Mouse (Mus musculus) left cerebral cortex, postnatal 10 days (tissue): ENCODE results near the gene Pes1. TPM values are rescaled to one million over a fixed set of nuclear protein-coding genes. Genes with fewer than 3 reads are reported as not detected.

Experiments
- DNase-seq, 2 experiments: peaks; one replicate each; pipeline ENCODE4 v3.0.0; 2021 to 2022; ENCODE audit warnings: low spot score in 2 of 2, mixed read lengths in 1 of 2; ENCODE audit errors: extremely low spot score in 1 of 2
- intact Hi-C: fragments of 180-260 bp; cut with DNase I; formaldehyde crosslinking; loops from one replicate; pipeline ENCODE4 v1.15.1; 2025
- total RNA-seq, 2 experiments: library from RNA; stranded (reverse); gene quantifications; 2 replicates each; pipeline ENCODE4 v1.2.3; 2021

The Pes1 gene
- total RNA-seq, 2 experiments from 2014 or later, result 34.3 to 47.9 TPM

- intact Hi-C loops, result no loop called here
Observed at GRCm38 (mm10) chr11:3960901-3961300, 2.9 kb upstream of the Pes1 start.

DNA sequence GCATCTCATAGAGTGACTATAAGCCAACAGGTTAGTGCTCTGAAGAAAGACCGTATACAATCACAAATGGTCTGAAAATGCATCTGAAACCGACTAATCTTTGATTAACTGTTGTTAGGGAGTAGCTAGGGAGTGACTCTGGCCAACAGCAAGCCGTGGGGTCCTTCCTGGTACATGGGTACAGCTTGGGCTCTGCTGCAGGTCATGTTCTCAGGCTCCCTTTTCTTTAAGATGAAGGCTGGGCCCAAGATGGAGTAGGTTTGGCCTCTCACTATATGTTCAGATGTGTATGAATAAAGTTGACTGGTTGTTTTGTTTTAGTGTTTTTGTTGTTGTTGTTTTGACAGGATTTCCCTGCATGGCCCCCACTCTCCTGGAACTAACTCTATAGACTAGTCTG, 2.0 kb upstream of the Pes1 start:
- no peak for DNase-seq
- intact Hi-C loops, result no loop called here

More at GRCm38 (mm10) chr11:3960901-3961300, 2.9 kb upstream of the Pes1 start:
- DNase-seq, result no peak

DNA sequence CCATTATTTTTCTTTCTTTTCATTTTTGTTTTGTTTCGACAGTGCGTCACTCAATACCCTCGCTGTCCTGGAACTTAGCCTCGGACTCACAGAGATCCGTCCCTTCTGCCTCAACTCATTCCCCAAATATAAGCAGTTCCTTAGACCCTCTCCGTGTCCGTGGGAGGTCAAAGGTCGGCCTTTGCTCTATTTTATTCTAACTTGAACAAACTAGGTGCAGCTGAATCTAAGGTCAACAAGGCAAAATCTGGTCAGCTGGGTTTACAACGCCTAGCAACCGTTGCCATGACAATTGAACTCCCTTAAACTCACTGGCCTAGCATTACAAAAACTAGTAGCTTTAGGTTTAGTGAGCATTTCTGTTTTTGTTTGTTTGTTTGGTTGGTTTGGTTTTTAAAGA, 620 bp upstream of the Pes1 start:
- DNase-seq, result peak in 1 of 2 experiments; percentile 45
- intact Hi-C loops, result no loop called here

- intact Hi-C loops, result no loop called here
- DNase-seq, result no peak
Observed at GRCm38 (mm10) chr11:3964416-3965172, 819 bp downstream of the Pes1 start.

- intact Hi-C loops, result no loop called here
- DNase-seq, result peak in 1 of 2 experiments; percentile 35
Observed at GRCm38 (mm10) chr11:3969837-3970236, 6.1 kb downstream of the Pes1 start.

DNA sequence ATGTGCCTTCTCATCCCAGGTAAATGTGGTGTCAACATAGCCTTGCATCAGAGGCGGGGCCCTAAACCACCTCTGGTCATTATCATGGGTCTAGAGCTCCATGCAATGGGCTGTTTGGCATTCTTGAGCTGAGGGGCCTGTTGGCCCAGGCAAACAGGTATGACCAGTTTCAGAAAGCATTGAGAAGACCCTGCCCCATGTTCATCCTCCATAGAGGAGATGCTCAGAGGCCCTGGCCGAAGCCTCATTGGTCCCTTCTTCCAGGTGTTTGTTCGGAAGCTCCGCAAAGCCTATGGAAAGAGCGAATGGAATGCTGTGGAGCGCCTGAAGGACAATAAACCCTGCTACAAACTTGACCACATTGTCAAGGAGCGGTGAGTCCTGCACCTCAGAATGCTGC, 6.6 kb downstream of the Pes1 start:
- intact Hi-C loops, result no loop called here
- DNase-seq, result no peak

GRCm38 (mm10) chr11:3973081-3973480, 9.3 kb downstream of the Pes1 start:
- DNase-seq, result no peak
- intact Hi-C loops, result no loop called here

GRCm38 (mm10) chr11:3974311-3974710, 10.5 kb downstream of the Pes1 start:
- intact Hi-C loops, result no loop called here

DNA sequence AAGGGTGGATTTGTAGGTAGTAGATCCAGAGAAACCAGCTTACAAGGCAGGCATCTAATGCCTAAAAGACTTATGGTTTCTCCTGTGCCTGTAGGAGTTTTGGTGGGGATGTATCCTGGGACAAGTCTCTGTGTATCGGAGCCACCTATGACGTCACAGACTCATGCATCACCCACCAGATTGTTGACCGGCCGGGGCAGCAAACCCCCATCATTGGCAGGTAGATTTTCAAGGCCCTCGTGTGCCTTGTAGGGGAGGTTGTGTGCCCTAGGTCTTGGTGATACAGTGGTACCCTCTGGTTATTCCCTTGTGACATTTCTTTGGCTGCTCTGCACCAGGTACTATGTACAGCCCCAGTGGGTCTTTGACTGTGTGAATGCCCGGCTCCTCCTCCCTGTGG, 12.9 kb downstream of the Pes1 start, which contains the start of gene 4930556J24Rik:
Gene 4930556J24Rik (minus strand): TSS at position 101 of the 400 bp plus-strand sequence.
- no peak for DNase-seq
- intact Hi-C loops, result no loop called here

More at GRCm38 (mm10) chr11:3974311-3974710, 10.5 kb downstream of the Pes1 start:
- peak in 1 of 2 experiments; percentile 57 for DNase-seq

- DNase-seq, result no peak
- intact Hi-C loops, result no loop called here
Observed at GRCm38 (mm10) chr11:3978421-3978820, 14.6 kb downstream of the Pes1 start.

GRCm38 (mm10) chr11:3981536-3981935, 17.8 kb downstream of the Pes1 start:
- intact Hi-C loops, result no loop called here
- DNase-seq, result no peak

DNA sequence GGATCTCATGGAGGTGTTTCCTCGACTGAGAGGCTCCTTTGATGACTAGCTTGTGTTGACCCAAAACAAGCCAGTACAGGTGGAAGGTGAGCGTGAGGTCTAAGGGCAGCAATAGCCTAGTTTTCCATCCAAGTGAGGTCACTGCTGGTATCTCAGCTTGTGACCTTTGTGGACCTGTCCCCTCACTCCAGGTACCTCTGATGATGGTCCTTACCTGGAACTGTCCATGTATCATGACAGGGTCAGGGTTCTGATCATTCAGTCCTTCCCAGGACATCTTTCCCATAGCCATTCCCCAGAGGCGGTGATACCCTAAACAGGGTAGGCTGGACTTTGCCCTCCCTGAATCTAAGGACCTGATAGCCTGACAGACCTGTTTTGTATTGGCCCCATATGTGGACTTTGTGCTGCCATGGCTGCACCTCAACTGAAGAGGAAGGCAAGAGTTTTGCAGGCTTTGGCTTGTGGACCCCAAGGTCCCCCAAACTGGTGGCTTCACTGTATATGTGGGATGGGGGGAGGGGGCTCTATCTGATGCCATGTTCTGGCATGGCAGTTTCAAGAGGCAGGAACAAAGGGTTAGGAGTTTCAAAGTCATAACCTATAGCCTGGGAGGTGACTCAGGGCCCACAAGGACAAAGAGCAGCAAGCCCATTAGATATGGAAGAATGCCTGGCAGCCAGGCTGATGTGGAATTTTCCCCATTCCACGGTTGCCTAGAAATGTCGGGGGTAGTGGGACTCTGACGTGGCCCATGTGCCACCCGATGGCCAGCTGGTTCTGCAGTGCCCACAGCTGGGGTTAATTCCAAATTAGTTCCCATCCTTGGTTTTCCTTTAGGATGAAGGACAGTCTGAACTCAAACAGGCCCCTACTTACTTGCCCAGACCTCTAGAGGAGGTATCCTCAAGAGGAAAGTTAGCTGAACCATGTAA, 18.8 kb downstream of the Pes1 start:
- DNase-seq, result no peak
- intact Hi-C loops, result no loop called here

DNA sequence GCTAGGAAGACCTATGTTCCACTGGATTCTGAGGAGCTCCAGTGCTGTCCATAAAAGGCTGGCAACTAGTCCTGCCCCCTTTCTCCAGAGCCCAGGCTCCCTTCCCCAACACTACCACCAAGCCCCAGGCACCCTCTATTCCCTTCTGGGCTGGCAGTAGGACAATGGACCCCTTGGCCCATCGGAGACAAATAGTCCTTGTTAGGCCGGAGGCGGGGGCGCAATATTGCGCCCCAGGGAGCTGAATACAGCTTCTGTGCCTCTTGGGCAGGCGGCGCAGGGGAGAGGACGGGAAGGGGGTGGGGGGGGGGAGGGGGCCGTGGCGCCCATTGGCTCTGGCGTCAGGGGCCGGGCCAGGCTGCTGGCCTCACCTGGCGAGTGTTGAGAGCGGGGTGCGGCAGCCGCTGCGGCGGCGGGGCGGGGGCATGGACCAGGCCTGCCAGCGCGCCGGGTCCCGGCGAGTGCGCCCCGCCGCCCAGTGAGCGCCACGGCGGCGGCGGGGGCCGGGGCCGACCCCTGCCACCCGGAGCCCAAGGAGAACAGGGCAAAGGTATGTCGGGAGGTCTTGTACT, 19.6 kb downstream of the Pes1 start, which contains the start of gene Gal3st1:
Gene Gal3st1 (plus strand): TSS at position 346 of the 572 bp plus-strand sequence.
- DNase-seq, result peak in 1 of 2 experiments; percentile 51
- intact Hi-C loops, result no loop called here

DNA sequence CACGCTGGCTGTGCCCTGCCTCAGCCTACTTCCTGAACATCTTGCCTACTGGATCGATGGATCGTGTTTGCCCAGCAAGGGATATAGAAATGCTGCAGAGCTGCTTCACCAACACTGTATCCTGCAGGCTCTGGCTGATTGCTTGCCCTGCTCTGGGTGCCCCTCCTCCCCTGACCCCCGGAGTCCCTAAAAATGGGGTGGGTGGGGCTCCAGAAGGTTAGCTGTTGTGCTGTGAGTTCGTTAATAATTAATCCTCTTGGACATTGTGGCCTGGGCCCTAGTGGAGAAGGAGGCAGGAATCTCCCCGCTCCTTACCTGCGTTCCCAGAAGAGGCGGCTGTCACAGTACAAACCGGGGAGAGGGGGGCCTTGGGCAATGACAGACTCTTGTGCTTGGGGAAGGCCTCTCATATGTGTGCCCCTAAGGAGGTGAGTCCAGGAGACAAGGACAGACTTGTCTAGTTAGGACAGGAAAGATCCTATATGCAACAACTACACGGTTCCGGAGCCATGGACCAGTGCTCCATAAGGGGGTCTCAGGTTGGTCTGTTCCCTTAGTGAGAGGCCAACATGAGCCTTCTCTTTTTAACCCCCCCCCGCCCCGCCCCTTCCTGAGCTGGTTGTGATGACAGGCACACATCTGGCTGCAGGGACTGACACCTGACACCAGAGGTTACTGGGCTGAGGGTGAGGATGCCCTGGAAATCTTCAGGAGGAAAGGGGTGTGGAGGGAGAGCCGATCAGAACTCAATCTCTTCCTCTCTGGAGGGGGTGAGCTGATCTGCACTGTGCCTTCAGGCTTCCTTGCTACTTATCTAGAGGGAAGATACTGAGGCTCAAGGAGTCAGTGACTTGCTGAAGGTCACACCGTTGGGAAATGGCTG, 20.3 kb downstream of the Pes1 start:
- DNase-seq, result no peak
- intact Hi-C loops, result no loop called here

DNA sequence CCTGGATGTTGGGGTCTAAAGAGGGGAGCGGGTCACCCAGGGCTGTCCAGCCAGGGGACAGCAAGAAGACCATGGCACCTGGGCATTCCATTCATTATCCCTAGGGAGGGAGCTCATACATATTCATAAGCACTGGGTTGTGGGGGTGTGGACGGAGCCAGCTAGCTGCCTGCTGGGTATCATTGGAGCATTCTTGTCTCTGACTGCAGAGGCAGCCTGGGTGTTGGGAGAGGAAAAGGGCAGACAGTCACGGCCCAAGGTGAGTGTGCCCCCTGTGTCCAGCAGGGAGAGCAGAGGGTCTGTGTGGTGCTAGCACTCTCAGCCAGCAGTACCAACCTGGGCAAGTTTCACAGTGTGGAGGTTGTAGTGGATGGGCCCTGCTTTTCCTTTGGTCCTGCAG, 26.0 kb downstream of the Pes1 start:
- intact Hi-C loops, result no loop called here

DNA sequence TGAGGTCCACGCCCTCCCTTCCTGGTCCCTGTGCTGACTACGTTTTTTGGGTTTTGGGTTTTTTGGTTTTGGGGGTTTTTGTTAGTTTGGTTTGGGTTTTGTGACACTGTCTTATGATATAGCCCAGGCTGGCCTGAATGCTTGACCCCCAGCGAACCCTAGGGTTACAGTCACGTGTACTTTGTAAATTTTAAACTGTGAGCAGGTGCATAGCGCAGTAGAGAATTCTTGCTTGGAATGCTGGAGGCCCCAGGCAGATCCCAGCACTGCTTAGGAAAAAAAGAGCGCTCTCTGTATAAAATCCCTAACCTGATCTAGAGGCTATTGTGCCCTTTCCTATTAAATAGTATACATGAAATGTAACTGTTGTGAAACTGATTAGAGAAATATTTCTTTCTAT, 29.4 kb downstream of the Pes1 start:
- intact Hi-C loops, result no loop called here
- no peak for DNase-seq

More for the DNA sequence above, 26.0 kb downstream of the Pes1 start:
- DNase-seq, result no peak

DNA sequence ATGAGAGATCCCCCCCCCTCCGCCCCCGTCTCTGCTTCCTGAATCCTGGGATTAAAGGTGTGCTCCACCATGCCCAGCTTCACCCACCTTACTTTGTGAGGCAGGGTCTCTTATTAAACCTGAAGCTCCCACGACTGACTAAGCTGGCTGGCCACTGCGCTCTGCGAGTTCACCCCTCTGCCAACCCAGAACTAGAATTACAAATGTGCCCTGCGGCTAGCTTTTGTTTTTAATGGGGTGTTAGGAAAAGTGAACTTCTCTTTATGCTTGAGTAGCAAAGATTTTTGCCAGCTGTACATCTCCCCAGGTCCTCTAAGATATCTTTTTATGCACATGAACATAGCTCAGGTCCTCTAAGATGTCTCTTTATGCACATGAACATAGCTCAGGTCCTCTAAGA, 30.1 kb downstream of the Pes1 start:
- intact Hi-C loops, result no loop called here
- no peak for DNase-seq

GRCm38 (mm10) chr11:3995511-3995910, 31.7 kb downstream of the Pes1 start:
- intact Hi-C loops, result no loop called here
- DNase-seq, result no peak
